Mouse (Mus musculus): ENCODE data around the gene Angpt4.

The Angpt4 gene

GRCm38 (mm10) chr2:151910919-151911500 lies at the start of gene Angpt4:
Angpt4 (plus strand) TSS chr2:151911210.
- DNase-seq (ENCODE audit: low spot score), result no peak

GRCm38 (mm10) chr2:151862257-151862810 lies 48.7 kb upstream of the Angpt4 start:
- DNase-seq (ENCODE audit: low spot score), result peak; percentile 76

- DNase-seq (ENCODE audit: low spot score), result no peak
Observed at GRCm38 (mm10) chr2:151864941-151865340, 46.1 kb upstream of the Angpt4 start.

- DNase-seq (ENCODE audit: low spot score), result peak; percentile 79
Observed at GRCm38 (mm10) chr2:151866487-151866886, 44.5 kb upstream of the Angpt4 start.

GRCm38 (mm10) chr2:151868196-151868595 lies 42.8 kb upstream of the Angpt4 start:
- DNase-seq (ENCODE audit: low spot score), result no peak

- peak; percentile 64 for DNase-seq (ENCODE audit: low spot score)
Observed at GRCm38 (mm10) chr2:151874551-151874950, 36.5 kb upstream of the Angpt4 start.

GRCm38 (mm10) chr2:151876012-151876485 lies 35.0 kb upstream of the Angpt4 start:
- peak; percentile 85 for DNase-seq (ENCODE audit: low spot score)

GRCm38 (mm10) chr2:151878645-151879044 lies 32.4 kb upstream of the Angpt4 start:
- no peak for DNase-seq (ENCODE audit: low spot score)

GRCm38 (mm10) chr2:151879760-151880159 lies 31.2 kb upstream of the Angpt4 start:
- DNase-seq (ENCODE audit: low spot score), result no peak

GRCm38 (mm10) chr2:151891031-151891430 lies 20.0 kb upstream of the Angpt4 start:
- DNase-seq (ENCODE audit: low spot score), result no peak

- DNase-seq (ENCODE audit: low spot score), result peak; percentile 32
Observed at GRCm38 (mm10) chr2:151893122-151893774, 17.8 kb upstream of the Angpt4 start.

- DNase-seq (ENCODE audit: low spot score), result no peak
Observed at GRCm38 (mm10) chr2:151894209-151894980, 16.6 kb upstream of the Angpt4 start.

- no peak for DNase-seq (ENCODE audit: low spot score)
Observed at GRCm38 (mm10) chr2:151895911-151896310, 15.1 kb upstream of the Angpt4 start.

GRCm38 (mm10) chr2:151898106-151898505 lies 12.9 kb upstream of the Angpt4 start:
- DNase-seq (ENCODE audit: low spot score), result no peak

- no peak for DNase-seq (ENCODE audit: low spot score)
Observed at GRCm38 (mm10) chr2:151900845-151901244, 10.2 kb upstream of the Angpt4 start.

- DNase-seq (ENCODE audit: low spot score), result no peak
Observed at GRCm38 (mm10) chr2:151903267-151903666, 7.7 kb upstream of the Angpt4 start.

GRCm38 (mm10) chr2:151903933-151904332 lies 7.1 kb upstream of the Angpt4 start:
- DNase-seq (ENCODE audit: low spot score), result no peak

- DNase-seq (ENCODE audit: low spot score), result no peak
Observed at GRCm38 (mm10) chr2:151904636-151905035, 6.4 kb upstream of the Angpt4 start.

- DNase-seq (ENCODE audit: low spot score), result no peak
Observed at GRCm38 (mm10) chr2:151907020-151907419, 4.0 kb upstream of the Angpt4 start.

- no peak for DNase-seq (ENCODE audit: low spot score)
Observed at GRCm38 (mm10) chr2:151909386-151909785, 1.6 kb upstream of the Angpt4 start.

GRCm38 (mm10) chr2:151910498-151910897 lies 512 bp upstream of the Angpt4 start:
- no peak for DNase-seq (ENCODE audit: low spot score)

GRCm38 (mm10) chr2:151911751-151912150 lies 741 bp downstream of the Angpt4 start:
- no peak for DNase-seq (ENCODE audit: low spot score)

GRCm38 (mm10) chr2:151914120-151914519 lies 3.1 kb downstream of the Angpt4 start:
- no peak for DNase-seq (ENCODE audit: low spot score)
